Mouse (Mus musculus) heart, adult 2 months (tissue): Measurements from ENCODE around the gene Srrd.

Experiments used
- CTCF ChIP-seq: fragments of 200-600 bp; IDR thresholded peaks from 2 replicates; pipeline ENCODE4 v1.8.1; 2022; ENCODE audit warnings: antibody characterized with exemption, mild to moderate bottlenecking, moderate library complexity
- POLR2A ChIP-seq: fragments of 200-500 bp; IDR thresholded peaks from 2 replicates; pipeline ENCODE4 v1.6.1; 2011; ENCODE audit warnings: mild to moderate bottlenecking, low read depth, low read length, control low read depth; ENCODE audit not compliant: insufficient read depth

DNA sequence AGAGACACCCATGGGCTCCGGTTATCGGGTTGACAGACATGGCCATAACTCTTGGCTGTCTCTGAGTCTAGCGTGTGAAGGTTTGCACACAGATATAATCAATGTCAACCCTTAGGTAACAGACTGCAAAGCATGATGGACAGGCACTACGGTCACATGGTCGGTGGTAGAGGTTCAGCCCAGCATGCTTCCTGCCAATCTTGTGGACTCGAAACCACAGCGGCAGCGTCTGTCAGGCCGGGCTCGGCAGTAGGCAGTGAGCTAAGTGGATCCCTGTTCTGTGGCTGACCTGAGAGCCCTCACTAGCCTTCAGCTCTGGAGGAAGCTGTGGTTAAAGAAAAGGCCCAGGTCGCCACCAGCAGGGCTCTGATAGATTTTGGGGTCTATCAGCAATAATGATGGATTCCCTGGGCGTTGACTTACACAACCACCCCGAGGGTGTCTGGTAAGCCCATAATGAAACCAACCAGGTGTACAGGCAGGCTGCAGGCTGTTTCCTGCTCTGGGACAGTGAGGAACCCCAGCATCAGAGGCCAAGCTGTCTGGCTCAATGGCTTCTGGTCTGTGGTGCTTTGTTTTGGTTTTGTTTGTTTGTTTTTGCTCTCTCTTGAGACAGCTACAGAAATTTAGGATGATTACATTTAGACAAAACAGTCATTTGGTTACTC is 42.1 kb upstream of the Srrd start:
- TF ChIP-seq POLR2A (no peak), CTCF (no peak)
